Mouse (Mus musculus): Measurements from ENCODE around the gene Gm20388. TPM values are rescaled to one million over a fixed set of nuclear protein-coding genes. Genes with fewer than 3 reads are reported as not detected.
A peak's percentile ranks its signal among the peaks of the same experiment; 100 is the strongest.

Gene Gm20388
- polyA plus RNA-seq, 1 experiment from 2014 or later, result not detected

DNA sequence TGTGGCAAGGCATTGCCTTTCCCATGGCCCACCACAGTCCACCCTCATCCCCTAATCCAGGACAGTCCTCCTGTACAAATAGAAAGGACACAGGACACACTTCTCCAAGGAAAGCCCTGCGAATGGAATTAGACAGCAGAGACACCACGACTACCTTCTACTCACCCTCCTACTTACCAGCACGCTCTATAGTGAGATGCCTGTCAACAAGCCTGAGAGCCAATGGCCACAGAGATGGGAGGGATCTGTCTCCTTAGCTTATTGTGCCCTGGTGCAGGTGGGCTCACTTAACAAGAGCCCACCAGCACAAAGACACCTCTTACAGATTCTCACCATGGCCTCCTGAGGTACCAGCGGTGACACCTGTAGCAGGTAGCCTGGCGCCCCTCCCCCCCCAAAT is 4482.4 kb downstream of the Gm20388 start:
- H3K4me3 ChIP-seq (ENCODE audit: low read depth, low read length), result no peak overlapping the region
- H3K9me3 ChIP-seq (ENCODE audit: control insufficient read depth, low read length), result 0 out of 2 replicates have a peak, but pooled peaks cover 3% of the 10 kb centered on the region
- no peak for ATAC-seq (ENCODE audit: low FRiP score, low TSS enrichment)
- H3K4me2 ChIP-seq (replicated peaks; ENCODE audit: low read depth), result no peak overlapping the region
- DNase-seq (ENCODE audit: low spot score), result no peak
- peak overlapping the region; percentile 70 for H3K27ac ChIP-seq (replicated peaks)
- no peak for TF ChIP-seq CTCF (IDR thresholded peaks at IDR 0.05; ENCODE audit: low read depth)
- no peak for TF ChIP-seq EP300 (optimal IDR thresholded peaks at IDR 0.05)
- H3K27me3 ChIP-seq (ENCODE audit: control insufficient read depth, insufficient read depth, low read length), result no peaks in the 10 kb centered on the region
- WGBS, result 72% methylated on average over 5 of the region's 5 CpGs
- no peak overlapping the region for H3K9ac ChIP-seq (ENCODE audit: low read length)
- H3K36me3 ChIP-seq (ENCODE audit: control insufficient read depth, insufficient read depth, low read length), result no peaks in the 10 kb centered on the region
- no peaks in the 10 kb centered on the region for H3K4me1 ChIP-seq (replicated peaks; ENCODE audit: control insufficient read depth, insufficient read depth)

DNA sequence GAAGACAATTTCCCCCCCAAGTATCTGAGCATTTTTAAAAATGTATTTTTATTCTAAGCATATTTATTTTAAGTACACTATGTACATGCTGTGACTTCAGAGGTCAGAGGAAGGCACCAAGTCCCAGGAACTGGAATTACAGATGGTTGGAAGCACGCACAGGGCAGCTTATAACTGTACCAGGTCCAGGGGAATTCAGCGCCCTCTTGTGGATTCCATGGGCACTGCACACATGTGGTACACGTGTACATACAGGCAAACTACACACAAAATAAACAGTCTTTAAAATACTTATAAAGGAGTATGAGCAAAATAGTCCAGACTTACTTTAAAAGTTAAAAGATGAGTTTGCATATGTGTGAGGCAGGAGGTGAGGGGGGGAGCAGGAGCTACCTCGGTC is 4483.3 kb downstream of the Gm20388 start:
- Histone ChIP-seq H3K27ac (replicated peaks) (no peak overlapping the region), H3K27me3 (ENCODE audit: control insufficient read depth, insufficient read depth, low read length) (no peaks in the 10 kb centered on the region), H3K9ac (ENCODE audit: low read length) (no peak overlapping the region), H3K4me2 (replicated peaks; ENCODE audit: low read depth) (no peak overlapping the region), H3K4me1 (replicated peaks; ENCODE audit: control insufficient read depth, insufficient read depth) (no peaks in the 10 kb centered on the region), H3K36me3 (ENCODE audit: control insufficient read depth, insufficient read depth, low read length) (no peaks in the 10 kb centered on the region), H3K4me3 (ENCODE audit: low read depth, low read length) (no peak overlapping the region), H3K9me3 (ENCODE audit: control insufficient read depth, low read length) (0 out of 2 replicates have a peak, but pooled peaks cover 3% of the 10 kb centered on the region)
- no peak for ATAC-seq (ENCODE audit: low FRiP score, low TSS enrichment)
- WGBS, result 78% methylated on average over 4 of the region's 4 CpGs
- no peak for DNase-seq (ENCODE audit: low spot score)
- TF ChIP-seq CTCF (IDR thresholded peaks at IDR 0.05; ENCODE audit: low read depth) (peak; percentile 59), EP300 (optimal IDR thresholded peaks at IDR 0.05) (no peak)

DNA sequence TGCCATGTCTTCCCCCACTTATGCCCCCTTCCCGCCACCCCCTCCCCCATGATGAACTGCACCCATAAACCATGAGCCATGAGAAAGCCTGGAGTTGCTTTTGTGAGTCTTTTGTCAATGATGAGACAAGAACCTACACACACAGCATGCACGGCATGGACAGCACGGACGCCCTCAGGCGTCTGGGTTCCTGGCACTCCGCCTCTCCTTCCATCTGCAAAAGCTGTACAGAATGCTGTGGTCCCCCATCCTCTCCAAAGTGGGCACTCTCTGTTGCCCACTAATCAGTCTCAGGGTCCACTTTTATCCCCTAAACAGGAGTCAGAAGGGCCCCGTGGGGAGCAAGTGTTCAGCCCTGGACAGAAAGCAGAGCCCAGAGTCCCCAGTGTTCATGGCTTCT is 4484.3 kb downstream of the Gm20388 start:
- Histone ChIP-seq H3K9me3 (ENCODE audit: control insufficient read depth, low read length) (0 out of 2 replicates have a peak, but pooled peaks cover 3% of the 10 kb centered on the region), H3K27ac (replicated peaks) (peak overlapping the region; percentile 63), H3K27me3 (ENCODE audit: control insufficient read depth, insufficient read depth, low read length) (no peaks in the 10 kb centered on the region), H3K4me2 (replicated peaks; ENCODE audit: low read depth) (no peak overlapping the region), H3K4me3 (ENCODE audit: low read depth, low read length) (no peak overlapping the region), H3K4me1 (replicated peaks; ENCODE audit: control insufficient read depth, insufficient read depth) (no peaks in the 10 kb centered on the region), H3K9ac (ENCODE audit: low read length) (no peak overlapping the region), H3K36me3 (ENCODE audit: control insufficient read depth, insufficient read depth, low read length) (no peaks in the 10 kb centered on the region)
- no peak for ATAC-seq (ENCODE audit: low FRiP score, low TSS enrichment)
- TF ChIP-seq CTCF (IDR thresholded peaks at IDR 0.05; ENCODE audit: low read depth) (no peak), EP300 (optimal IDR thresholded peaks at IDR 0.05) (no peak)
- 51% methylated on average over 7 of the region's 7 CpGs for WGBS
- DNase-seq (ENCODE audit: low spot score), result no peak

MicroRNAs within 50 kb of the gene (microRNA counts, 519-probe panel; counts per million panel counts)
- microRNA mmu-miR-1967, result not detected

Small RNAs within 50 kb of the gene (microRNA-seq; reads per million reads assigned to microRNA genes)
- gene Gm22715 (not detected), gene Gm24366 (not detected), gene Gm27530 (not detected), gene Mir1967 (not detected), gene Mir6396 (not detected), gene Mir7079 (not detected), gene Mir7080 (not detected), gene Mir7237 (not detected), gene Mir7687 (not detected)

Other genes starting within 250 kb of the Gm20388 start
- 58.0 and 61.0 TPM in 2 replicates for gene Wfdc1, start 244.5 kb upstream of the Gm20388 start, polyA plus RNA-seq (2015; fragmentation: Nextera tagmentation; extraction: Ambion mirVana)
- gene Atp2c2, start 210.8 kb upstream of the Gm20388 start, polyA plus RNA-seq (2015; fragmentation: Nextera tagmentation; extraction: Ambion mirVana), result 7.7 and 8.8 TPM in 2 replicates
- gene Tldc1, start 132.4 kb upstream of the Gm20388 start, polyA plus RNA-seq (2015; fragmentation: Nextera tagmentation; extraction: Ambion mirVana), result 9.1 and 10.7 TPM in 2 replicates
- gene Cotl1, start 70.3 kb upstream of the Gm20388 start, polyA plus RNA-seq (2015; fragmentation: Nextera tagmentation; extraction: Ambion mirVana), result 100 and 106 TPM in 2 replicates
- 9.0 and 10.0 TPM in 2 replicates for gene Klhl36, start 48.6 kb upstream of the Gm20388 start, polyA plus RNA-seq (2015; fragmentation: Nextera tagmentation; extraction: Ambion mirVana)
- 54.5 and 57.2 TPM in 2 replicates for gene Usp10, start 481 bp upstream of the Gm20388 start, polyA plus RNA-seq (2015; fragmentation: Nextera tagmentation; extraction: Ambion mirVana)
- 29.2 and 29.6 TPM in 2 replicates for gene Crispld2, start 81.6 kb downstream of the Gm20388 start, polyA plus RNA-seq (2015; fragmentation: Nextera tagmentation; extraction: Ambion mirVana)
- gene Zdhhc7, start 190.6 kb downstream of the Gm20388 start, polyA plus RNA-seq (2015; fragmentation: Nextera tagmentation; extraction: Ambion mirVana), result 24.3 and 24.4 TPM in 2 replicates
- gene 6430548M08Rik, start 203.3 kb downstream of the Gm20388 start, polyA plus RNA-seq (2015; fragmentation: Nextera tagmentation; extraction: Ambion mirVana), result 13.2 and 13.8 TPM in 2 replicates